Mouse (Mus musculus): ENCODE results near the gene Acyp2. TPM values are rescaled to one million over a fixed set of nuclear protein-coding genes. Genes with fewer than 3 reads are reported as not detected.

Gene Acyp2
- polyA plus RNA-seq, 1 experiment, result 1.9 TPM

- Histone ChIP-seq H3K9me3 (replicated peaks; ENCODE audit: control insufficient read depth, insufficient read depth, low read length, poor library complexity, severe bottlenecking) (no peaks in the 10 kb centered on the region), H3K9ac (ENCODE audit: low read depth, poor library complexity, severe bottlenecking) (no peak overlapping the region), H3K27me3 (ENCODE audit: control insufficient read depth, insufficient read depth, low read length, poor library complexity, severe bottlenecking) (no peaks in the 10 kb centered on the region), H3K27ac (ENCODE audit: insufficient read depth, low read length) (no peak overlapping the region), H3K36me3 (ENCODE audit: control insufficient read depth, insufficient read depth, low read length, poor library complexity, severe bottlenecking) (no peaks in the 10 kb centered on the region), H3K4me3 (ENCODE audit: low read depth, low read length) (no peak overlapping the region), H3K4me1 (ENCODE audit: control insufficient read depth, insufficient read depth, low read length) (no peaks in the 10 kb centered on the region)
- TF ChIP-seq EP300 (IDR thresholded peaks at IDR 0.05; ENCODE audit: insufficient read depth, low read depth, low read length) (no peak), CTCF (IDR thresholded peaks at IDR 0.05; ENCODE audit: low read depth, low read length) (no peak), POLR2A (IDR thresholded peaks at IDR 0.05; ENCODE audit: insufficient read depth, low read length) (no peak)
Observed at GRCm38 (mm10) chr11:30560215-30560614, 89.2 kb downstream of the Acyp2 start.

GRCm38 (mm10) chr11:30553408-30553807, 96.0 kb downstream of the Acyp2 start:
- no peaks in the 10 kb centered on the region for H3K27me3 ChIP-seq (ENCODE audit: control insufficient read depth, insufficient read depth, low read length, poor library complexity, severe bottlenecking)
- H3K27ac ChIP-seq (ENCODE audit: insufficient read depth, low read length), result no peak overlapping the region
- H3K36me3 ChIP-seq (ENCODE audit: control insufficient read depth, insufficient read depth, low read length, poor library complexity, severe bottlenecking), result no peaks in the 10 kb centered on the region
- no peak overlapping the region for H3K9ac ChIP-seq (ENCODE audit: low read depth, poor library complexity, severe bottlenecking)
- H3K4me3 ChIP-seq (ENCODE audit: low read depth, low read length), result no peak overlapping the region
- no peaks in the 10 kb centered on the region for H3K9me3 ChIP-seq (replicated peaks; ENCODE audit: control insufficient read depth, insufficient read depth, low read length, poor library complexity, severe bottlenecking)
- H3K4me1 ChIP-seq (ENCODE audit: control insufficient read depth, insufficient read depth, low read length), result no peaks in the 10 kb centered on the region
- TF ChIP-seq POLR2A (IDR thresholded peaks at IDR 0.05; ENCODE audit: insufficient read depth, low read length), result no peak
- TF ChIP-seq CTCF (IDR thresholded peaks at IDR 0.05; ENCODE audit: low read depth, low read length), result no peak
- TF ChIP-seq EP300 (IDR thresholded peaks at IDR 0.05; ENCODE audit: insufficient read depth, low read depth, low read length), result no peak

- TF ChIP-seq CTCF (IDR thresholded peaks at IDR 0.05; ENCODE audit: low read depth, low read length) (no peak), EP300 (IDR thresholded peaks at IDR 0.05; ENCODE audit: insufficient read depth, low read depth, low read length) (no peak), POLR2A (IDR thresholded peaks at IDR 0.05; ENCODE audit: insufficient read depth, low read length) (no peak)
- Histone ChIP-seq H3K4me3 (ENCODE audit: low read depth, low read length) (no peak overlapping the region), H3K4me1 (ENCODE audit: control insufficient read depth, insufficient read depth, low read length) (no peaks in the 10 kb centered on the region), H3K27me3 (ENCODE audit: control insufficient read depth, insufficient read depth, low read length, poor library complexity, severe bottlenecking) (no peaks in the 10 kb centered on the region), H3K9me3 (replicated peaks; ENCODE audit: control insufficient read depth, insufficient read depth, low read length, poor library complexity, severe bottlenecking) (no peaks in the 10 kb centered on the region), H3K9ac (ENCODE audit: low read depth, poor library complexity, severe bottlenecking) (no peak overlapping the region), H3K27ac (ENCODE audit: insufficient read depth, low read length) (no peak overlapping the region), H3K36me3 (ENCODE audit: control insufficient read depth, insufficient read depth, low read length, poor library complexity, severe bottlenecking) (no peaks in the 10 kb centered on the region)
Observed at GRCm38 (mm10) chr11:30517133-30517532, 132.3 kb downstream of the Acyp2 start.

GRCm38 (mm10) chr11:30508178-30508577, 141.2 kb downstream of the Acyp2 start:
- Histone ChIP-seq H3K9me3 (replicated peaks; ENCODE audit: control insufficient read depth, insufficient read depth, low read length, poor library complexity, severe bottlenecking) (no peaks in the 10 kb centered on the region), H3K27me3 (ENCODE audit: control insufficient read depth, insufficient read depth, low read length, poor library complexity, severe bottlenecking) (no peaks in the 10 kb centered on the region), H3K4me3 (ENCODE audit: low read depth, low read length) (no peak overlapping the region), H3K9ac (ENCODE audit: low read depth, poor library complexity, severe bottlenecking) (no peak overlapping the region), H3K36me3 (ENCODE audit: control insufficient read depth, insufficient read depth, low read length, poor library complexity, severe bottlenecking) (no peaks in the 10 kb centered on the region), H3K27ac (ENCODE audit: insufficient read depth, low read length) (no peak overlapping the region), H3K4me1 (ENCODE audit: control insufficient read depth, insufficient read depth, low read length) (no peaks in the 10 kb centered on the region)
- TF ChIP-seq EP300 (IDR thresholded peaks at IDR 0.05; ENCODE audit: insufficient read depth, low read depth, low read length), result no peak

- no peak overlapping the region for H3K4me3 ChIP-seq (ENCODE audit: low read depth, low read length)
- H3K4me1 ChIP-seq (ENCODE audit: control insufficient read depth, insufficient read depth, low read length), result no peaks in the 10 kb centered on the region
- H3K9me3 ChIP-seq (replicated peaks; ENCODE audit: control insufficient read depth, insufficient read depth, low read length, poor library complexity, severe bottlenecking), result peaks cover 55% of the 10 kb centered on the region
- peak overlapping the region; percentile 19 for H3K27ac ChIP-seq (ENCODE audit: insufficient read depth, low read length)
- H3K27me3 ChIP-seq (ENCODE audit: control insufficient read depth, insufficient read depth, low read length, poor library complexity, severe bottlenecking), result no peaks in the 10 kb centered on the region
- H3K36me3 ChIP-seq (ENCODE audit: control insufficient read depth, insufficient read depth, low read length, poor library complexity, severe bottlenecking), result no peaks in the 10 kb centered on the region; the same call in 1 of the 2 replicates
- H3K9ac ChIP-seq (ENCODE audit: low read depth, poor library complexity, severe bottlenecking), result no peak overlapping the region
- no peak for TF ChIP-seq EP300 (IDR thresholded peaks at IDR 0.05; ENCODE audit: insufficient read depth, low read depth, low read length)
- TF ChIP-seq POLR2A (IDR thresholded peaks at IDR 0.05; ENCODE audit: insufficient read depth, low read length), result no peak
- no peak for TF ChIP-seq CTCF (IDR thresholded peaks at IDR 0.05; ENCODE audit: low read depth, low read length)
Observed at GRCm38 (mm10) chr11:30498738-30499355, 150.5 kb downstream of the Acyp2 start.

- Histone ChIP-seq H3K36me3 (ENCODE audit: control insufficient read depth, insufficient read depth, low read length, poor library complexity, severe bottlenecking) (no peaks in the 10 kb centered on the region; the same call in 1 of the 2 replicates), H3K9me3 (replicated peaks; ENCODE audit: control insufficient read depth, insufficient read depth, low read length, poor library complexity, severe bottlenecking) (peaks cover 64% of the 10 kb centered on the region), H3K27me3 (ENCODE audit: control insufficient read depth, insufficient read depth, low read length, poor library complexity, severe bottlenecking) (no peaks in the 10 kb centered on the region), H3K9ac (ENCODE audit: low read depth, poor library complexity, severe bottlenecking) (no peak overlapping the region), H3K4me1 (ENCODE audit: control insufficient read depth, insufficient read depth, low read length) (peaks cover 1% of the 10 kb centered on the region), H3K4me3 (ENCODE audit: low read depth, low read length) (no peak overlapping the region), H3K27ac (ENCODE audit: insufficient read depth, low read length) (no peak overlapping the region)
- TF ChIP-seq CTCF (IDR thresholded peaks at IDR 0.05; ENCODE audit: low read depth, low read length) (no peak), EP300 (IDR thresholded peaks at IDR 0.05; ENCODE audit: insufficient read depth, low read depth, low read length) (no peak), POLR2A (IDR thresholded peaks at IDR 0.05; ENCODE audit: insufficient read depth, low read length) (no peak)
Observed at GRCm38 (mm10) chr11:30497151-30497550, 152.2 kb downstream of the Acyp2 start.
